Mouse (Mus musculus) lung, postnatal 0 days (tissue): ENCODE data around the gene Nmu. TPM values are rescaled to one million over a fixed set of nuclear protein-coding genes. Genes with fewer than 3 reads are reported as not detected.

ENCODE experiments used
- ATAC-seq: fragments of 200-750 bp; cut with Nextera tagmentation; 2 replicates; pipeline ENCODE4 v1.8.0; 2017; ENCODE audit warnings: moderate library complexity
- DNase-seq: peaks from one replicate; pipeline ENCODE4 v3.0.0-alpha.2; 2016; ENCODE audit warnings: low spot score
- H3K27ac ChIP-seq: fragments of 300-500 bp; sonication (generic); 2 replicates; pipeline ENCODE4 v1.5.1; 2014; ENCODE audit warnings: antibody characterized with exemption, mild to moderate bottlenecking, low read length, mixed read lengths
- H3K27me3 ChIP-seq: fragments of 300-500 bp; sonication (generic); replicated peaks from 2 replicates; pipeline ENCODE4 v1.6.1; 2014; ENCODE audit warnings: low read length, mixed read lengths; ENCODE audit not compliant: insufficient read depth
- H3K36me3 ChIP-seq: fragments of 300-500 bp; sonication (generic); 2 replicates; pipeline ENCODE4 v1.6.1; 2014; ENCODE audit warnings: low read length, mixed read lengths; ENCODE audit not compliant: insufficient read depth
- H3K4me1 ChIP-seq: fragments of 300-500 bp; sonication (generic); 2 replicates; pipeline ENCODE4 v1.6.1; 2014; ENCODE audit warnings: antibody characterized with exemption, low read depth, low read length, mixed read lengths; ENCODE audit not compliant: insufficient read depth
- H3K4me2 ChIP-seq: fragments of 300-500 bp; sonication (generic); replicated peaks from 2 replicates; pipeline ENCODE4 v1.6.1; 2014; ENCODE audit warnings: low read depth, mild to moderate bottlenecking, low read length, moderate library complexity, mixed read lengths
- H3K4me3 ChIP-seq: fragments of 300-500 bp; sonication (generic); 2 replicates; pipeline ENCODE4 v1.5.1; 2014; ENCODE audit warnings: low read depth, low read length
- H3K9ac ChIP-seq: fragments of 300-500 bp; sonication (generic); replicated peaks from 2 replicates; pipeline ENCODE4 v1.6.1; 2014; ENCODE audit warnings: low read depth, mild to moderate bottlenecking
- H3K9me3 ChIP-seq: fragments of 300-500 bp; sonication (generic); 2 replicates; pipeline ENCODE4 v1.6.1; 2016; ENCODE audit warnings: low read length, mixed read lengths
- CTCF ChIP-seq: IDR thresholded peaks from 2 replicates; pipeline ENCODE4 v1.5.1; 2016; ENCODE audit warnings: antibody characterized with exemption, mild to moderate bottlenecking
- EP300 ChIP-seq: IDR thresholded peaks from 2 replicates; pipeline ENCODE4 v1.6.1; 2016; ENCODE audit warnings: antibody characterized with exemption, mild to moderate bottlenecking, control low read depth
- WGBS: fragments of 180-500 bp; shearing (Covaris S2); extraction: QIAGEN DNeasy Blood & Tissue Kit; methylation state at CpG from one replicate; pipeline ENCODE4 v1.1.7; 2014; 5-methylcytosine and 5-hydroxymethylcytosine counted together
- polyA plus RNA-seq: library from polyadenylated mRNA; unstranded; fragments of >200 nt; fragmentation: Nextera tagmentation; extraction: Ambion mirVana; gene quantifications from 2 replicates; pipeline ENCODE4 v1.2.1, GENCODE M21; 2015

Gene Nmu
- polyA plus RNA-seq, 1 experiment from 2014 or later: 0.29 TPM

DNA sequence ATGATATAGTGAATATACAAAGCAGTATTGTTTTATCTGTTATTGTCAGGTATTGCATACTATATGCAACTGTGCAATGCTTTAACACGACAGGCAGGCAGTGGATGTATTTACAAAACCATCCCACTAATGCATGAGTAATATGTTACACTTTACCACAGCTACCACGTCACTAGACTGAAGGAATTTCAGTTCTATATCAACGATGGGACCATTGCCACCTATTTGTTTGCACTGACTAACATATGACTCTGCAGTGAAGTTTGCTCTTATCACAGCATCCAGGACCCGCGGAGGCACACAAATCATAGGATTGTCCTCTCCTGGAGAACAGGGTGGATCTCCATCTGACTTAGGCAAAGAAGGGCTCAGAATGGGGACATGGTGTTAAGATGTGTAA, 18.2 kb upstream of the Nmu start:
- Histone ChIP-seq H3K36me3 (no peaks in the 10 kb centered on the region), H3K27ac (no peak overlapping the region), H3K4me2 (no peak overlapping the region), H3K4me3 (no peak overlapping the region), H3K4me1 (no peaks in the 10 kb centered on the region), H3K9ac (no peak overlapping the region), H3K9me3 (no peaks in the 10 kb centered on the region), H3K27me3 (no peaks in the 10 kb centered on the region)
- TF ChIP-seq EP300: no peak
- no peak for TF ChIP-seq CTCF
- DNase-seq (no peak), ATAC-seq (no peak)
- WGBS: 69% methylated on average over 5 of the region's 5 CpGs

- Histone ChIP-seq H3K27ac (no peak overlapping the region), H3K4me2 (no peak overlapping the region), H3K4me1 (no peaks in the 10 kb centered on the region), H3K36me3 (no peaks in the 10 kb centered on the region), H3K27me3 (no peaks in the 10 kb centered on the region), H3K4me3 (no peak overlapping the region), H3K9ac (no peak overlapping the region), H3K9me3 (no peaks in the 10 kb centered on the region)
- 36% methylated on average over 3 of the region's 3 CpGs for WGBS
- ATAC-seq: no peak
- TF ChIP-seq CTCF: no peak
- no peak for TF ChIP-seq EP300
- no peak for DNase-seq
Observed at GRCm38 (mm10) chr5:76379216-76379615, 15.6 kb upstream of the Nmu start.

- Histone ChIP-seq H3K4me1 (no peaks in the 10 kb centered on the region), H3K27me3 (no peaks in the 10 kb centered on the region), H3K9ac (no peak overlapping the region), H3K4me3 (no peak overlapping the region), H3K36me3 (no peaks in the 10 kb centered on the region), H3K27ac (no peak overlapping the region), H3K4me2 (no peak overlapping the region), H3K9me3 (no peaks in the 10 kb centered on the region)
- no peak for ATAC-seq
- TF ChIP-seq CTCF: no peak
- no peak for TF ChIP-seq EP300
- 57% methylated on average over 8 of the region's 8 CpGs for WGBS
- no peak for DNase-seq
Observed at GRCm38 (mm10) chr5:76369215-76369840, 5.7 kb upstream of the Nmu start.

- 0 out of 2 replicates have a peak, but pooled peaks cover 6% of the 10 kb centered on the region for H3K27me3 ChIP-seq
- TF ChIP-seq EP300 (peak; percentile 63; the same call in 1 of the 2 replicates), CTCF (peak; percentile 51)
- H3K27ac ChIP-seq: no peak overlapping the region
- WGBS: 35% methylated on average over 5 of the region's 5 CpGs
- DNase-seq: peak; percentile 79
- no peaks in the 10 kb centered on the region for H3K9me3 ChIP-seq
- no peaks in the 10 kb centered on the region for H3K36me3 ChIP-seq
- no peak overlapping the region for H3K4me2 ChIP-seq
- no peak overlapping the region for H3K4me3 ChIP-seq
- peak; percentile 94 for ATAC-seq
- H3K9ac ChIP-seq: no peak overlapping the region
- peaks cover 4% of the 10 kb centered on the region; the same call in 1 of the 2 replicates for H3K4me1 ChIP-seq
Observed at GRCm38 (mm10) chr5:76365406-76365805, 1.8 kb upstream of the Nmu start.

GRCm38 (mm10) chr5:76360786-76361185, 2.8 kb downstream of the Nmu start:
- WGBS: 52% methylated on average over 4 of the region's 4 CpGs
- 0 out of 2 replicates have a peak, but pooled peaks cover 6% of the 10 kb centered on the region for H3K27me3 ChIP-seq
- H3K4me1 ChIP-seq: peaks cover 4% of the 10 kb centered on the region; the same call in 1 of the 2 replicates
- no peak overlapping the region for H3K4me3 ChIP-seq
- DNase-seq: peak; percentile 21
- no peak for ATAC-seq
- no peak overlapping the region for H3K9ac ChIP-seq
- no peak overlapping the region for H3K4me2 ChIP-seq
- no peak for TF ChIP-seq EP300
- TF ChIP-seq CTCF: no peak
- no peaks in the 10 kb centered on the region for H3K9me3 ChIP-seq
- H3K27ac ChIP-seq: no peak overlapping the region
- no peaks in the 10 kb centered on the region for H3K36me3 ChIP-seq

DNA sequence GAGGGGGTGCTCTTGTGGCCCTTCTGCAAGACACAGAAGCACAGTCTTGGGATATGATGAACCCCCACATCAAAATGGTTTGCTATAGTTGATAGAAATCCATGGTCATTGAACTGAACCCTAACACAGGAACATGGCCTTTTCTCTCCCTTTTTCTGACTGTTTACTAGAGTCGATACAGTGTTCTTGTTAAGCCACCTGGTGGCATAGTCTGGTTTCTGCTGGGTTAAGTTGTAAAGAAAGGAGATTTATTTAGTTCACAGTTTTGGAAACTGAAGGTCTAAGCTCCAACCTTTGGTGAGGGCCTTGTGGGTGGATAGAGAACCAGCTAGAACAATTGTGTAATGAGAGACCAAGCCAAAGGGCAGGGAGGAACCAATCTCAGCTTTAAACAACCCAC, 3.5 kb downstream of the Nmu start:
- TF ChIP-seq CTCF: peak; percentile 35
- no peak for TF ChIP-seq EP300
- H3K27me3 ChIP-seq: 0 out of 2 replicates have a peak, but pooled peaks cover 6% of the 10 kb centered on the region
- H3K27ac ChIP-seq: no peak overlapping the region
- H3K36me3 ChIP-seq: no peaks in the 10 kb centered on the region
- H3K4me1 ChIP-seq: peaks cover 4% of the 10 kb centered on the region; the same call in 1 of the 2 replicates
- H3K4me2 ChIP-seq: no peak overlapping the region
- ATAC-seq: no peak
- H3K9me3 ChIP-seq: no peaks in the 10 kb centered on the region
- no peak overlapping the region for H3K4me3 ChIP-seq
- no peak overlapping the region for H3K9ac ChIP-seq
- peak; percentile 19 for DNase-seq
- 58% methylated on average over 1 of the region's 1 CpGs for WGBS
